Mouse (Mus musculus): ENCODE measurements around the gene Tacc2. TPM values are rescaled to one million over a fixed set of nuclear protein-coding genes. Genes with fewer than 3 reads are reported as not detected.

Gene Tacc2
- total and polyA plus RNA-seq, 2 experiments from 2014 or later, result 39.0 to 83.8 TPM

DNA sequence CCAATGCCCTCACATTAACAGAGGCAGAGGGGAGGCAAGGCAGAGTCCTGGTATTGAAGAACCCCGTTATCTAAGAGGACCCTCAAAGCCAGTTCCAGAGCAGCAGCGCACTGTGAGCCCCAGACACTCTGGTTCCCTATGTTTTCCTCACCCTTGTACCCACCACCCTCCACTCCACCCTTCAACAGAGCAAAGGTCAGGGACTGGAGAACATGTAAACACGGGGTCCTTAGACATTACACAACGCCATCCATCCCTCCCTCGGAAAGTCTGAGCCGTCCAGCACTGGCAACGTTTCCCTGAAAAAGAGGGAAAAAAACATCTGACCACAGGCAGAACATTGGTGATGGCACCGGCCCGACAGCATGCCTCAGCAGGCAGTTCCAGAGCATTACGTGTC lies 222.2 kb downstream of the Tacc2 start:
- TF ChIP-seq CTCF (IDR thresholded peaks at IDR 0.05; ENCODE audit: low read depth) (no peak), EP300 (IDR thresholded peaks at IDR 0.05; ENCODE audit: low read depth) (no peak)
- 78% methylated on average over 10 of the region's 10 CpGs for WGBS
- Histone ChIP-seq H3K4me2 (ENCODE audit: low read depth, low read length) (no peak overlapping the region), H3K4me3 (ENCODE audit: low read depth, low read length) (no peak overlapping the region), H3K27me3 (ENCODE audit: control insufficient read depth, insufficient read depth, low read length) (no peaks in the 10 kb centered on the region), H3K4me1 (ENCODE audit: control insufficient read depth, insufficient read depth) (no peaks in the 10 kb centered on the region), H3K27ac (ENCODE audit: low read depth) (no peak overlapping the region), H3K9ac (replicated peaks; ENCODE audit: low read depth, low read length) (no peak overlapping the region), H3K9me3 (replicated peaks; ENCODE audit: control insufficient read depth, low read length) (no peaks in the 10 kb centered on the region), H3K36me3 (replicated peaks; ENCODE audit: control insufficient read depth, insufficient read depth, low read length) (no peaks in the 10 kb centered on the region)
- DNase-seq (ENCODE audit: low spot score), result no peak
- no peak for ATAC-seq (ENCODE audit: insufficient read depth, low read depth)

GRCm38 (mm10) chr7:130800681-130801080 lies 223.4 kb downstream of the Tacc2 start:
- ATAC-seq (ENCODE audit: insufficient read depth, low read depth) (no peak), DNase-seq (ENCODE audit: low spot score) (no peak)
- H3K9me3 ChIP-seq (replicated peaks; ENCODE audit: control insufficient read depth, low read length), result no peaks in the 10 kb centered on the region
- WGBS, result 70% methylated on average over 4 of the region's 4 CpGs
- H3K36me3 ChIP-seq (replicated peaks; ENCODE audit: control insufficient read depth, insufficient read depth, low read length), result no peaks in the 10 kb centered on the region
- H3K4me2 ChIP-seq (ENCODE audit: low read depth, low read length), result no peak overlapping the region
- H3K4me1 ChIP-seq (ENCODE audit: control insufficient read depth, insufficient read depth), result no peaks in the 10 kb centered on the region
- no peak for TF ChIP-seq CTCF (IDR thresholded peaks at IDR 0.05; ENCODE audit: low read depth)
- no peak for TF ChIP-seq EP300 (IDR thresholded peaks at IDR 0.05; ENCODE audit: low read depth)
- no peak overlapping the region for H3K27ac ChIP-seq (ENCODE audit: low read depth)
- no peaks in the 10 kb centered on the region for H3K27me3 ChIP-seq (ENCODE audit: control insufficient read depth, insufficient read depth, low read length)
- H3K9ac ChIP-seq (replicated peaks; ENCODE audit: low read depth, low read length), result no peak overlapping the region
- no peak overlapping the region for H3K4me3 ChIP-seq (ENCODE audit: low read depth, low read length)

- no peak for DNase-seq (ENCODE audit: low spot score)
- Histone ChIP-seq H3K9ac (replicated peaks; ENCODE audit: low read depth, low read length) (no peak overlapping the region), H3K36me3 (replicated peaks; ENCODE audit: control insufficient read depth, insufficient read depth, low read length) (no peaks in the 10 kb centered on the region), H3K27me3 (ENCODE audit: control insufficient read depth, insufficient read depth, low read length) (no peaks in the 10 kb centered on the region), H3K4me3 (ENCODE audit: low read depth, low read length) (no peak overlapping the region), H3K9me3 (replicated peaks; ENCODE audit: control insufficient read depth, low read length) (no peaks in the 10 kb centered on the region), H3K4me2 (ENCODE audit: low read depth, low read length) (no peak overlapping the region), H3K4me1 (ENCODE audit: control insufficient read depth, insufficient read depth) (no peaks in the 10 kb centered on the region), H3K27ac (ENCODE audit: low read depth) (no peak overlapping the region)
- 82% methylated on average over 4 of the region's 4 CpGs for WGBS
- no peak for ATAC-seq (ENCODE audit: insufficient read depth, low read depth)
- TF ChIP-seq EP300 (IDR thresholded peaks at IDR 0.05; ENCODE audit: low read depth) (no peak), CTCF (IDR thresholded peaks at IDR 0.05; ENCODE audit: low read depth) (no peak)
Measured at GRCm38 (mm10) chr7:130801811-130802210, 224.6 kb downstream of the Tacc2 start.

- H3K36me3 ChIP-seq (replicated peaks; ENCODE audit: control insufficient read depth, insufficient read depth, low read length), result no peaks in the 10 kb centered on the region
- H3K27ac ChIP-seq (ENCODE audit: low read depth), result no peak overlapping the region
- ATAC-seq (ENCODE audit: insufficient read depth, low read depth) (no peak), DNase-seq (ENCODE audit: low spot score) (no peak)
- H3K4me3 ChIP-seq (ENCODE audit: low read depth, low read length), result no peak overlapping the region
- no peaks in the 10 kb centered on the region for H3K27me3 ChIP-seq (ENCODE audit: control insufficient read depth, insufficient read depth, low read length)
- H3K4me1 ChIP-seq (ENCODE audit: control insufficient read depth, insufficient read depth), result no peaks in the 10 kb centered on the region; the same call in 1 of the 2 replicates
- TF ChIP-seq CTCF (IDR thresholded peaks at IDR 0.05; ENCODE audit: low read depth), result no peak
- TF ChIP-seq EP300 (IDR thresholded peaks at IDR 0.05; ENCODE audit: low read depth), result no peak
- H3K4me2 ChIP-seq (ENCODE audit: low read depth, low read length), result no peak overlapping the region
- no peak overlapping the region for H3K9ac ChIP-seq (replicated peaks; ENCODE audit: low read depth, low read length)
- 93% methylated on average over 8 of the region's 8 CpGs for WGBS
- H3K9me3 ChIP-seq (replicated peaks; ENCODE audit: control insufficient read depth, low read length), result no peaks in the 10 kb centered on the region
Measured at GRCm38 (mm10) chr7:130803251-130803825, 226.1 kb downstream of the Tacc2 start.

- ATAC-seq (ENCODE audit: insufficient read depth, low read depth), result no peak
- 78% methylated on average over 5 of the region's 5 CpGs for WGBS
- no peaks in the 10 kb centered on the region for H3K36me3 ChIP-seq (replicated peaks; ENCODE audit: control insufficient read depth, insufficient read depth, low read length)
- H3K4me3 ChIP-seq (ENCODE audit: low read depth, low read length), result no peak overlapping the region
- no peaks in the 10 kb centered on the region for H3K9me3 ChIP-seq (replicated peaks; ENCODE audit: control insufficient read depth, low read length)
- H3K4me1 ChIP-seq (ENCODE audit: control insufficient read depth, insufficient read depth), result no peaks in the 10 kb centered on the region; the same call in 1 of the 2 replicates
- H3K9ac ChIP-seq (replicated peaks; ENCODE audit: low read depth, low read length), result no peak overlapping the region
- H3K27me3 ChIP-seq (ENCODE audit: control insufficient read depth, insufficient read depth, low read length), result no peaks in the 10 kb centered on the region
- no peak for TF ChIP-seq EP300 (IDR thresholded peaks at IDR 0.05; ENCODE audit: low read depth)
- no peak for TF ChIP-seq CTCF (IDR thresholded peaks at IDR 0.05; ENCODE audit: low read depth)
- DNase-seq (ENCODE audit: low spot score), result no peak
- no peak overlapping the region for H3K4me2 ChIP-seq (ENCODE audit: low read depth, low read length)
- H3K27ac ChIP-seq (ENCODE audit: low read depth), result no peak overlapping the region
Measured at GRCm38 (mm10) chr7:130804991-130805390, 227.8 kb downstream of the Tacc2 start.

- no peak overlapping the region for H3K9ac ChIP-seq (replicated peaks; ENCODE audit: low read depth, low read length)
- ATAC-seq (ENCODE audit: insufficient read depth, low read depth), result peak; percentile 69
- H3K27ac ChIP-seq (ENCODE audit: low read depth), result no peak overlapping the region
- H3K4me2 ChIP-seq (ENCODE audit: low read depth, low read length), result no peak overlapping the region
- no peaks in the 10 kb centered on the region for H3K36me3 ChIP-seq (replicated peaks; ENCODE audit: control insufficient read depth, insufficient read depth, low read length)
- WGBS, result 25% methylated on average over 8 of the region's 8 CpGs
- H3K4me1 ChIP-seq (ENCODE audit: control insufficient read depth, insufficient read depth), result no peaks in the 10 kb centered on the region; the same call in 1 of the 2 replicates
- no peaks in the 10 kb centered on the region for H3K9me3 ChIP-seq (replicated peaks; ENCODE audit: control insufficient read depth, low read length)
- TF ChIP-seq EP300 (IDR thresholded peaks at IDR 0.05; ENCODE audit: low read depth) (no peak), CTCF (IDR thresholded peaks at IDR 0.05; ENCODE audit: low read depth) (no peak)
- H3K27me3 ChIP-seq (ENCODE audit: control insufficient read depth, insufficient read depth, low read length), result no peaks in the 10 kb centered on the region
- no peak overlapping the region for H3K4me3 ChIP-seq (ENCODE audit: low read depth, low read length)
- DNase-seq (ENCODE audit: low spot score), result no peak
Measured at GRCm38 (mm10) chr7:130807749-130808148, 230.5 kb downstream of the Tacc2 start.
